Mouse (Mus musculus): ENCODE measurements around the gene Pou3f1. TPM values are rescaled to one million over a fixed set of nuclear protein-coding genes. Genes with fewer than 3 reads are reported as not detected.

Gene Pou3f1
- total and polyA plus RNA-seq, 2 experiments from 2014 or later: 4.8 to 6.3 TPM

DNA sequence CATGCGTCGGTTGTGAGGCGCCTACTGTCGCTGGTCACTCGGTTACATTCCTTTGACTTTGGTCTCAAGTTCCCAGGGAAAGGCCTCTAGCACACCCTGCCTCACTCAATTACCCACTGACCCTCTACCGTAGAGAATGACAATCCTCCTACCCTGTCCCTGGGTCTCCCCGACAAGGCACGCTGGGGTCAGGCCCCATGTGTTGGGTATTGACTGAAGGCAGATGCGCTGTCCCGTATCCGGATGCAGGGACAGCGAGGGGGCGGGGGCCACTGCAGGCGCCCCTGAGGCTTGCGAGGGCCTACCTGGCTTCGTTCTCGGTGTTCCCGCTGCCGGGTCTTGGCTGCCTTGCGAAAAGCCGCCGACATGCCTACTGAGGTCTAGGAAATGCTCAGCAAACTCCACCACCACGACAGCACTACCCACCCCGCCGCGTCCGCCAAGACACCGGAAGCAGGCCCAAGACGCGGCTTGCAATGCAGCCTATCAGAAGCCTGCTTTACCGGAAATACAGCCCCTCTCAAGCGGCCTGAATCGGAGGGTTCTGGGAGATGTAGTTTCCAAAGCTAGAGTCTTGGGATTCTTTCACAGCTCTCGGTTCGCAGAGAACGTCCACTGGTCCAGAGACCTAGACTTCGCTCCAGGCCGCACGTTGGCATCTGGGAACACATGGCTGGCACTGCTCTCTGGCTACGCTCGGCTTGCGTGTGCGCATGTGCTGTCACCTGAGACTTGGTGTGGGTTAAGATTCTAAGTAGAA, 36.7 kb downstream of the Pou3f1 start, which contains the start of gene Utp11:
Gene Utp11, minus strand, starts transcription at position 466 of the 760 bp plus-strand sequence.
- no peaks in the 10 kb centered on the region for H3K36me3 ChIP-seq (ENCODE audit: insufficient read depth, low read length)
- under 1% methylated on average over 43 of the region's 43 CpGs for WGBS
- DNase-seq (ENCODE audit: low spot score): peak; percentile 95
- H3K9me3 ChIP-seq (ENCODE audit: low read length): no peaks in the 10 kb centered on the region
- H3K9ac ChIP-seq (replicated peaks; ENCODE audit: low read length): peak within 1 kb of the TSS; percentile 81
- no peak for TF ChIP-seq CTCF (IDR thresholded peaks at IDR 0.05; ENCODE audit: low read depth)
- no peaks in the 10 kb centered on the region for H3K27me3 ChIP-seq (ENCODE audit: insufficient read depth, low read length)
- H3K27ac ChIP-seq: peak within 1 kb of the TSS; percentile 69; the same call in 1 of the 2 replicates
- peak; percentile 98 for ATAC-seq
- H3K4me2 ChIP-seq (ENCODE audit: low read depth, low read length): peak within 1 kb of the TSS; percentile 86
- H3K4me3 ChIP-seq (ENCODE audit: low read length): peak within 1 kb of the TSS; percentile 79
- H3K4me1 ChIP-seq (ENCODE audit: insufficient read depth, low read length): 0 out of 2 replicates have a peak, but pooled peaks cover 5% of the 10 kb centered on the region

- 90% methylated on average over 2 of the region's 2 CpGs for WGBS
- 0 out of 2 replicates have a peak, but pooled peaks cover 5% of the 10 kb centered on the region for H3K4me1 ChIP-seq (ENCODE audit: insufficient read depth, low read length)
- DNase-seq (ENCODE audit: low spot score) (no peak), ATAC-seq (no peak)
- H3K4me2 ChIP-seq (ENCODE audit: low read depth, low read length): no peak overlapping the region
- no peak overlapping the region for H3K27ac ChIP-seq
- H3K36me3 ChIP-seq (ENCODE audit: insufficient read depth, low read length): no peaks in the 10 kb centered on the region
- no peak overlapping the region for H3K9ac ChIP-seq (replicated peaks; ENCODE audit: low read length)
- no peak for TF ChIP-seq CTCF (IDR thresholded peaks at IDR 0.05; ENCODE audit: low read depth)
- no peak overlapping the region for H3K4me3 ChIP-seq (ENCODE audit: low read length)
- H3K27me3 ChIP-seq (ENCODE audit: insufficient read depth, low read length): no peaks in the 10 kb centered on the region
- H3K9me3 ChIP-seq (ENCODE audit: low read length): no peaks in the 10 kb centered on the region
Observed at GRCm38 (mm10) chr4:124694572-124694971, 38.0 kb downstream of the Pou3f1 start.

- H3K36me3 ChIP-seq (ENCODE audit: insufficient read depth, low read length): no peaks in the 10 kb centered on the region
Observed at GRCm38 (mm10) chr4:124695786-124696516, 39.3 kb downstream of the Pou3f1 start.

DNA sequence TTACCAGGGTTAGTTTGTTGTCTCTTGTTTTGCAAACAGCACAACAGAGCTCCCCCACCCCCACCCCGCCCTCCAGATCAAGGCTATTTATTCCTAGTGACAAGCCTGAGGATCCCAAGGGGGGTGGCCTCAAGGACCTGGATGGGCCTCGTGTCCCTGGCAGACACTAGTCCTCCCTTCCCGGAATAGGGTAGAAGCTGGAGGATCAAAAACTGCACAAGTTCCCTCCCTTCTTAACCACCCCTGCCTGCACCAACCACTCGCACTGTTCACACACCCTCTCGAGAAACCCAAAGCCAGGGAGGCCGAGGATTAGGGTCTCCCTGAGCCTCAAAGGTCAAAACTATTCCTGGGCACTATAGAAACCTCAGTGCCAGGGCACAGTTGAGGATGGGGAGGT, 43.2 kb downstream of the Pou3f1 start:
- DNase-seq (ENCODE audit: low spot score) (no peak), ATAC-seq (no peak)
- Histone ChIP-seq H3K4me2 (ENCODE audit: low read depth, low read length) (peak overlapping the region; percentile 97), H3K27ac (no peak overlapping the region), H3K9ac (replicated peaks; ENCODE audit: low read length) (no peak overlapping the region), H3K9me3 (ENCODE audit: low read length) (no peaks in the 10 kb centered on the region), H3K27me3 (ENCODE audit: insufficient read depth, low read length) (no peaks in the 10 kb centered on the region), H3K4me3 (ENCODE audit: low read length) (peak overlapping the region; percentile 65; the same call in 1 of the 2 replicates), H3K4me1 (ENCODE audit: insufficient read depth, low read length) (0 out of 2 replicates have a peak, but pooled peaks cover 3% of the 10 kb centered on the region), H3K36me3 (ENCODE audit: insufficient read depth, low read length) (no peaks in the 10 kb centered on the region)
- no peak for TF ChIP-seq CTCF (IDR thresholded peaks at IDR 0.05; ENCODE audit: low read depth)
- 17% methylated on average over 6 of the region's 6 CpGs for WGBS

More at GRCm38 (mm10) chr4:124695786-124696516, 39.3 kb downstream of the Pou3f1 start:
- no peak for TF ChIP-seq CTCF (IDR thresholded peaks at IDR 0.05; ENCODE audit: low read depth)
- H3K4me3 ChIP-seq (ENCODE audit: low read length): no peak overlapping the region
- no peak for ATAC-seq
- no peak overlapping the region for H3K27ac ChIP-seq
- H3K9ac ChIP-seq (replicated peaks; ENCODE audit: low read length): no peak overlapping the region
- no peak for DNase-seq (ENCODE audit: low spot score)
- H3K9me3 ChIP-seq (ENCODE audit: low read length): no peaks in the 10 kb centered on the region
- no peak overlapping the region for H3K4me2 ChIP-seq (ENCODE audit: low read depth, low read length)
- 0 out of 2 replicates have a peak, but pooled peaks cover 6% of the 10 kb centered on the region for H3K4me1 ChIP-seq (ENCODE audit: insufficient read depth, low read length)
- WGBS: 16% methylated on average over 18 of the region's 18 CpGs
- no peaks in the 10 kb centered on the region for H3K27me3 ChIP-seq (ENCODE audit: insufficient read depth, low read length)

DNA sequence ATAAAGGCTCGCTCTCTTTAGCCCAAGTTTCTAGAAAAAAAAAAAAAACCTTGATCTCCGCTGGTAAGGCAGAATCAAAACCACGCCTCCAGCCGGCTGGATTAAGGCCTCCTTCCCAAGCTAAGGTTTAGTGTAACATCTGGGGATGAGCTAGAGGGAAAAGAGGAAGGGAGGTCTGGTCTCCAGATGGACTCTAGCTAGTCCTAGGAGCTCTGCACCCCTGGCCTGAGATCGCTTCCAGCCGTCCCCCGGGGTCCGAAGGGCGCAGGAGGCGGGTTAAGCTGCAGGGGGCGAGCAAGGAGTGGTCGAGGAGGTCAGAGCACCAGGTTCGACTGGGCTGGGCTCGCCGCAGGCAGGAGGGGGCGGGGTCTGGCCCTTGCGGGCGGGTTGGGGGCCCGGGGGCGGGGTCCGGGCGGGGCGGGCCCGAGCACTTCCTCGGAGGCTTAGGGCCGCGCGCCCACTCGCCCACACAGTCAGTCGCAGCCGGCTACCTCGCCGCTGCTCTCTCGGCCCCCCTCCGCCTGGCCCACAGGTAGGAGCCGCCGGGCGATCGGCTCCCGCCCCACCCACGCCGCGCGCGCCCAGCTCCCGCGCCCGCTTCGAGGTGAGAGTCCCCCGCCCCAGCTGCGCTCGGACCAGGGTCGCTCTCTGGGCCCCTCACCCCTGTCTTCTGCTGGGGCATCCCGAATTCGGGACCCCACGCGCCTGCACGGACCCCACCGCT, 43.8 kb downstream of the Pou3f1 start, which contains the start of gene Fhl3:
Gene Fhl3, plus strand, starts transcription at position 454 of the 724 bp plus-strand sequence.
- H3K36me3 ChIP-seq (ENCODE audit: insufficient read depth, low read length): no peaks in the 10 kb centered on the region
- peak within 1 kb of the TSS; percentile 97 for H3K4me2 ChIP-seq (ENCODE audit: low read depth, low read length)
- TF ChIP-seq CTCF (IDR thresholded peaks at IDR 0.05; ENCODE audit: low read depth): no peak
- no peak for ATAC-seq
- H3K27ac ChIP-seq: peak within 1 kb of the TSS; percentile 54; the same call in 1 of the 2 replicates
- H3K4me1 ChIP-seq (ENCODE audit: insufficient read depth, low read length): 0 out of 2 replicates have a peak, but pooled peaks cover 3% of the 10 kb centered on the region
- peak within 1 kb of the TSS; percentile 65 for H3K4me3 ChIP-seq (ENCODE audit: low read length)
- H3K9me3 ChIP-seq (ENCODE audit: low read length): no peaks in the 10 kb centered on the region
- 1% methylated on average over 38 of the region's 59 CpGs for WGBS
- H3K9ac ChIP-seq (replicated peaks; ENCODE audit: low read length): peak within 1 kb of the TSS; percentile 54
- H3K27me3 ChIP-seq (ENCODE audit: insufficient read depth, low read length): no peaks in the 10 kb centered on the region
- DNase-seq (ENCODE audit: low spot score): no peak

All from hindbrain, postnatal 0 days (tissue).